Mouse (Mus musculus) kidney, postnatal 14 days (tissue): ENCODE measurements around the gene Defa30.
"Not testable (repeated sequence)": the region's sequence is repeated elsewhere in the genome, so short reads cannot be mapped to it uniquely, and the experiment has no call there.

Experiments
- DNase-seq: peaks from one replicate; pipeline ENCODE4 v3.0.0; 2022; ENCODE audit warnings: mixed read lengths

Defa30 gene

GRCm38 (mm10) chr8:21134342-21134741, at the start of gene Defa30:
Gene Defa30 (plus strand): TSS chr8:21134642.
- not testable (repeated sequence) for DNase-seq

- no peak for DNase-seq
These were observed 41.3 kb upstream of the Defa30 start for GRCm38 (mm10) chr8:21093106-21093505.

- not testable (repeated sequence) for DNase-seq
These were observed 38.5 kb upstream of the Defa30 start, which contains the start of gene Gm14851 for GRCm38 (mm10) chr8:21095950-21096349. Gene Gm14851 (minus strand): TSS chr8:21096050.

- DNase-seq, result not testable (repeated sequence)
These were observed 27.5 kb downstream of the Defa30 start, which contains the start of gene Defa22 for GRCm38 (mm10) chr8:21161977-21162376. Gene Defa22 (plus strand): TSS chr8:21162277.
